Mouse (Mus musculus) erythroblast, embryonic 14.5 days (primary cell): ENCODE data around the gene Wdr20rt.

Experiments
- GATA1 ChIP-seq: IDR thresholded peaks from 2 replicates; pipeline ENCODE4 v1.6.1; 2012; ENCODE audit warnings: low read length, inconsistent platforms, mixed read lengths
- TAL1 ChIP-seq: IDR thresholded peaks from 3 replicates; pipeline ENCODE4 v1.6.1; 2012; ENCODE audit warnings: low read length, inconsistent platforms, mixed read lengths

- TF ChIP-seq GATA1 (no peak), TAL1 (no peak)
These were observed 48.5 kb downstream of the Wdr20rt start for GRCm38 (mm10) chr12:65273807-65274206.
